Mouse (Mus musculus) splenic B cell, adult 2 months (primary cell): Measurements from ENCODE around the gene Rab37.

Experiments used
- DNase-seq: peaks from one replicate; pipeline ENCODE4 v3.0.0-alpha.2; 2011; ENCODE audit warnings: low read depth, low spot score
- H3K27me3 ChIP-seq: 2 replicates; pipeline ENCODE4 v1.6.1; 2012; ENCODE audit warnings: mild to moderate bottlenecking, low read length, moderate library complexity, mixed read lengths; ENCODE audit not compliant: control insufficient read depth, poor library complexity, insufficient read depth, severe bottlenecking
- H3K36me3 ChIP-seq: 2 replicates; pipeline ENCODE4 v1.6.1; 2012; ENCODE audit warnings: mild to moderate bottlenecking, low read length, moderate library complexity, mixed read lengths; ENCODE audit not compliant: control insufficient read depth, poor library complexity, insufficient read depth, severe bottlenecking

The Rab37 gene

DNA sequence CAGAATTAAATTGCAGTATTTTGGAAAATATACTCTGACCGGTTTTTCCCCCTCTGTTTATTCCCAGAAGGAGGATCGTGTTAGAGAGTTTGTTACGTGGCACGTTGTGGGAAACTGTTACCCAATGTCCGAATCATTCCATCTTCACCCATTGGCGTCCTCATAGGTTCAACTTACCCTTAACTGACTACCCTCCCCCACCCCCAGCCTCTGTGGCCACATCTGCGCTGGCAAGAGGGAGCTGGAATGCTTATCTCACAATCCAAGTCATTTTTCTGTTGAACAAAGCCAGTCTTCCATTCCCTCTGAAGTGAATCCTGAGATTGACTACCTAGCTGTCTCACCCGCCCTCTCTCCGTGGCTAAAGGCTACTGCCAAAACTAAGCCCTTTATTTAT is 71.0 kb downstream of the Rab37 start:
- Histone ChIP-seq H3K27me3 (no peaks in the 10 kb centered on the region), H3K36me3 (no peaks in the 10 kb centered on the region; the same call in 1 of the 2 replicates)
- DNase-seq: no peak

DNA sequence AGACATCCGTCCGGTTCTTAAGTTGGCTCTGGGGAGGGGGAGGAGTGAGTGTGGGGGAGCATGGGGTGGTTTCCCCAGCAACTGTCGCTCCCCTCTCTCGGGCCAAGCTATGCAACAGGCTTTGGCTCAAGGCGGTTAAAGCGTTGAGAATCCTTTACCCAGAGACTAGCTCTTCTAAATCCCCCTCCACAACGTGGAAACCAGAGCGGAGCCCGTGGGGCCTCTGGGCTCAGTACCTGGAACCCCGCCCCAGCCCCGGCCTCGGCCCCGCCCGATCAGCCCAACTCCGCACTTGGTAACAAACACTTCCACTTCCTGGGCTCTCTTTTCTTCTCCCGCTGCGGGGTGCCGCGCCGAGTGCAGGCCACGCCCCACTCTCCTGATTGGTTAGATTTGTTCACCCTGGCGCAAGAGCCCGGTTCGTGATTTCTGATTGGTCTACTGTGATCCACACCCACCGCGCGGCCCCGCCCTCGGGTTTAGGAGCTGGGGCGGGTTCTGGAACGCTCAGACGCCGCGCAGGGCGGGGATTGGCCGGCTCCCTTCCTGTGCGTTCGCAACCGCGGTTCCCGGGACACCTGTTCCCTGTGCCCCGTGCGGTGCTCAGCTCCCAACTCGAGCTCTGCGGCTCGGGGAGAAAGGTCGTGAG is 71.7 kb downstream of the Rab37 start, which contains the start of gene Slc9a3r1:
Gene Slc9a3r1 (plus strand): TSS at position 510 of the 649 bp plus-strand sequence.
- DNase-seq: peak; percentile 99
- no peaks in the 10 kb centered on the region; the same call in 1 of the 2 replicates for H3K36me3 ChIP-seq
- H3K27me3 ChIP-seq: no peaks in the 10 kb centered on the region

DNA sequence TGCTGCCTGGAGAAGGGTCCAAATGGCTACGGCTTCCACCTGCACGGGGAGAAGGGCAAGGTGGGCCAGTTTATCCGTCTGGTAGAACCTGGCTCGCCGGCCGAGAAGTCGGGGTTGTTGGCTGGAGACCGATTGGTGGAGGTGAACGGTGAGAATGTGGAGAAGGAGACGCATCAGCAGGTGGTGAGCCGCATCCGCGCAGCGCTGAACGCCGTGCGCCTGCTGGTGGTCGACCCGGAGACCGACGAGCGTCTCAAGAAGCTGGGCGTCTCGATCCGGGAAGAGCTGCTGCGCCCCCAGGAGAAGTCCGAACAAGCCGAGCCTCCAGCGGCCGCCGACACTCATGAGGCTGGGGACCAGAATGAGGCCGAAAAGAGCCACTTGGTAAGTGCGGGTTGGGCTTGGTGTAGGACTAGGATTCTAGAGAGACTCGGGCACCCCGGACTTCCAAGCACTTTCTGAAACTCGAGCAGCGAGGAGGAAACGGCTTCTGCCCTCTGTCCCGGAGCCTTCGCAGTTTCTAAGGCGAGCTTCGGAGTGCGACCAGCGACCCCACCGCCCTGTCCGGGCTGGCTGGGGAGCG is 72.4 kb downstream of the Rab37 start:
- DNase-seq: peak; percentile 70
- no peaks in the 10 kb centered on the region for H3K27me3 ChIP-seq

GRCm38 (mm10) chr11:115164341-115164975 is 73.2 kb downstream of the Rab37 start:
- Histone ChIP-seq H3K36me3 (no peaks in the 10 kb centered on the region; the same call in 1 of the 2 replicates), H3K27me3 (no peaks in the 10 kb centered on the region)
- no peak for DNase-seq

More for the DNA sequence above, 72.4 kb downstream of the Rab37 start:
- H3K36me3 ChIP-seq: no peaks in the 10 kb centered on the region; the same call in 1 of the 2 replicates

GRCm38 (mm10) chr11:115164976-115165374 is 73.7 kb downstream of the Rab37 start:
- H3K36me3 ChIP-seq: no peaks in the 10 kb centered on the region; the same call in 1 of the 2 replicates
- DNase-seq: no peak
- no peaks in the 10 kb centered on the region for H3K27me3 ChIP-seq

DNA sequence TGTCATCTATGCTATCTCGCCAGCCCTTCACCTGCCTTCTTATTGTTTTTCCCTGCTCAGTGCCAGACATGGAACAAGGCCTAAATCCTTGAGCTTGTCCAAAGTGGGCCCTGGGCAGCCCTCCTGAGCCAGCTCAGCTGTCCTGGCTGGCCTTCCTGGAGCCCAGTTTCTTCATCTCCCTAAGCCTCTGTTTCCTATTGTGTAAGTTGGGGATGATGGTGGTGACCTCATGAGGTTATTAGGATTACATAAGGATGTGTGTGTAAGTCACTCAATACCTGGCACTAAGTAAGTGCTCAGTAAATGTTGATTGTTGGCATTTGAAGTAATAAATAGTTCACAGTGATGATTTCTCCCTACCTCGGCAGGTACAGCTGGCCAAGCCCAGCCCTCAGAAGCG is 75.5 kb downstream of the Rab37 start:
- DNase-seq: no peak
- no peaks in the 10 kb centered on the region for H3K27me3 ChIP-seq
- H3K36me3 ChIP-seq: no peaks in the 10 kb centered on the region; the same call in 1 of the 2 replicates

DNA sequence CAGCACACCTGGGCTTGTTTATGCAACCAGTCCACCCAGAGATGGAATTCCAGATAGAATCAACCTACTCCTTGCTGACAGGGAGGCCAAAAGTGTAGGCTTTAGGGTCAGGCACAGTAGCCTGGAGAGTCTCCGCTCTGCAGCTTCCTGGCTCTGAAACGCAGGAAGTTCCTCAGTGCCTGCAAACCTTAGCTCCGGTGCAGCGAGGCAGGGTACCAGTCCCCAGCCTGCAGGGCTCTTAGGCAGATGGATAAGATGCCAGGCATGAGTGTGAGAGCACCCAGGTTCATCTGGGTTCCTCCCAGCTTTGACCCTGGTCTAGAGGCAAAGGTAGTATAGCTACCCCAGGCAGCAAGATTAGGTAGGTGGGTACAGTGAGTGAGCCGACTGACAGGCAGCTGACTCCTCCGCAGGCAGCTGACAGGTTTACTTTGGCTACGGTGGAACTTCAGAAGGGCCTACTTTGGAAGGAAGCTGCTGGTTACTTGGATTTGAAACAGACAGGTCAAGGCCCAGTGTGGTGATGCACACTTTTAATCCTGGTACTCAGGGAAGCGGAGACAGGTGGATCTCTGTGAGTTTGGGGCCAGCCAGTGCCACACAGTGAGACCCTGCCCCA is 76.5 kb downstream of the Rab37 start:
- H3K27me3 ChIP-seq: no peaks in the 10 kb centered on the region
- no peaks in the 10 kb centered on the region; the same call in 1 of the 2 replicates for H3K36me3 ChIP-seq
- DNase-seq: no peak

- no peaks in the 10 kb centered on the region for H3K27me3 ChIP-seq
- DNase-seq: no peak
- no peaks in the 10 kb centered on the region; the same call in 1 of the 2 replicates for H3K36me3 ChIP-seq
These were observed 78.2 kb downstream of the Rab37 start for GRCm38 (mm10) chr11:115169430-115169829.

GRCm38 (mm10) chr11:115171125-115171524 is 79.9 kb downstream of the Rab37 start:
- peaks cover 3% of the 10 kb centered on the region for H3K36me3 ChIP-seq
- no peaks in the 10 kb centered on the region for H3K27me3 ChIP-seq
- DNase-seq: no peak

- no peak for DNase-seq
These were observed 81.6 kb downstream of the Rab37 start for GRCm38 (mm10) chr11:115172825-115173287.

GRCm38 (mm10) chr11:115173549-115174339 is 82.5 kb downstream of the Rab37 start:
- no peaks in the 10 kb centered on the region for H3K27me3 ChIP-seq
- H3K36me3 ChIP-seq: peaks cover 11% of the 10 kb centered on the region
- peak; percentile 44 for DNase-seq

More at GRCm38 (mm10) chr11:115172825-115173287, 81.6 kb downstream of the Rab37 start:
- H3K27me3 ChIP-seq: no peaks in the 10 kb centered on the region
- H3K36me3 ChIP-seq: peaks cover 11% of the 10 kb centered on the region

DNA sequence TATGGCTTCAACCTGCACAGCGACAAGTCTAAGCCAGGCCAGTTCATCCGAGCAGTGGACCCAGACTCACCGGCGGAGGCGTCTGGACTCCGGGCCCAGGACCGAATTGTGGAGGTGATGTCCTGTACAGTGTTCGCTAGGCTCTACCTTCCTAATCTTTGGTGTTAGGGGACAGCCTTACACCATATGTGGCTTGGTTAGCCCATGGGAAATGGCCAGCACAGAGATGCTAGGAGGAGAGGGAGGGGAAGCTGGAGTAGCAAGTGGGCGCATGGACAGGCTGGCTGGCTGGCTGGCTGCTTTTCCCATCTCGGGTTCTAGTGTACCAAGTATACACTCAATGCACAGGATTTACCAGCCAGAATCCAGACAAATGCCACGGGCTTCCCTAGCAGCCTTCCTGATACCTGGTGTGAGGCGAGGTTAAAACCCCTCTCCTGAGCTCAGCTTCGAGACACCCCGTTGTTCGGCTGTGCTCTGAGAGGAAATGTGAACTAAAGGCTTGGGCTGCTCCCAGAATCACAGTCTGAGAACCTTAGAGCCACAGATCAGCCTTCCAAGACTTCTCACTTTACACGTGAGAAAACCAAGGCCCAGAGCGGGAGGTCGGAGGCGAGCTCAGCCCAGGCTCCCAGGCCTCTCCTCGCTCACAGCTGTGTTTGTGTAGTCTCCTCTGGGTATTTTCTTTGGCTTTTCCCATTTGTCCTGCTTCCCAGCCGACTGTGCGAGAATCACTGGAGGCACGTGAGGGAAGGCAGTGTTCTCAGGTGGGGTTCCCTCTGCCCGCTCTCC is 85.4 kb downstream of the Rab37 start:
- peaks cover 14% of the 10 kb centered on the region for H3K36me3 ChIP-seq
- no peaks in the 10 kb centered on the region for H3K27me3 ChIP-seq
- DNase-seq: no peak

DNA sequence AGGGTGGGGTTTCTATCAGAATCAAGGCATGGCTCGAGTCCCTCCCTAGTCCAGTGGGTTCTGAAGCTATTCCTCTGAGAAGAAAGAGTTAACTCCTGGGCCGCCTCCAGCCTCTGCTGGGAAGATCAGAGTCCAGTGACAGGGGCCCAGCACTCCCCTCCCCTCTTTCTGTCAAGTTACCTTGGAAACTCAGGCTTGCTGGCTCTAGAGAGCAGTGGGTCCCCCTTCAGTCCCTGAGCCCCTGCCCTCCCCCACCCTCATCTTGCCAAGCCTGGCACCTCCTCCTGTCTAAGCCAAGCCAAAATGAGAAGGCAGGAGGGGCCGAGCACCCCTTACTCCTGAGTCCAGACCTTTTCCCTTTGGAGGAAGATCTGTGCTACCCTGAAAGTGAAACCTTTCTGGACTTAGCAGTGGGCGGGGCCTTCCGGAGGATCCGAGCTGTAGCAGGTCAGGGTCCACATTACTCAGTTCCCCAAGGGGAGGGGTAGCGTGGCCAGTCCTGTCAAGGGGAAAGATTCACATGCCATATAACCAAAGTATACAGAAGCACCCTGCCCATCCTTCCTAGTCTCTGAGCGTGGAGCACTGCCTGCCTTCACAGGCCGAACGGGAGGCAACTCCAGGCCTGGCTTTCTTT is 86.4 kb downstream of the Rab37 start:
- DNase-seq: no peak
- peaks cover 14% of the 10 kb centered on the region for H3K36me3 ChIP-seq
- H3K27me3 ChIP-seq: no peaks in the 10 kb centered on the region
